Mouse (Mus musculus): ENCODE data around the gene Ccdc85c.

Ccdc85c gene

GRCm38 (mm10) chr12:108217572-108217971 lies 57.7 kb downstream of the Ccdc85c start:
- in situ Hi-C loops (cut with MboI, MseI) = no loop called here

GRCm38 (mm10) chr12:108216611-108217370 lies 58.4 kb downstream of the Ccdc85c start:
- in situ Hi-C loops (cut with MboI, MseI) = no loop called here

- in situ Hi-C loops (cut with MboI, MseI) = no loop called here
Measured at GRCm38 (mm10) chr12:108215090-108215489, 60.1 kb downstream of the Ccdc85c start.

GRCm38 (mm10) chr12:108213090-108214041 lies 61.9 kb downstream of the Ccdc85c start:
- in situ Hi-C loops (cut with MboI, MseI) = no loop called here

GRCm38 (mm10) chr12:108212476-108212875 lies 62.7 kb downstream of the Ccdc85c start:
- in situ Hi-C loops (cut with MboI, MseI) = no loop called here

GRCm38 (mm10) chr12:108212071-108212470 lies 63.2 kb downstream of the Ccdc85c start:
- in situ Hi-C loops (cut with MboI, MseI) = no loop called here

- in situ Hi-C loops (cut with MboI, MseI) = no loop called here
Measured at GRCm38 (mm10) chr12:108210623-108211022, 64.6 kb downstream of the Ccdc85c start.

GRCm38 (mm10) chr12:108208726-108209438 lies 66.3 kb downstream of the Ccdc85c start:
- in situ Hi-C loops (cut with MboI, MseI) = no loop called here

- in situ Hi-C loops (cut with MboI, MseI) = no loop called here
Measured at GRCm38 (mm10) chr12:108208216-108208615, 67.0 kb downstream of the Ccdc85c start.

- in situ Hi-C loops (cut with MboI, MseI) = no loop called here
Measured at GRCm38 (mm10) chr12:108206641-108207040, 68.6 kb downstream of the Ccdc85c start.

GRCm38 (mm10) chr12:108204978-108205377 lies 70.2 kb downstream of the Ccdc85c start:
- in situ Hi-C loops (cut with MboI, MseI) = loop anchor here (5.0 kb wide), 1 partner anchor 92 kb away; no protein-coding TSS in a partner anchor

- in situ Hi-C loops (cut with MboI, MseI) = loop anchor here (5.0 kb wide), 1 partner anchor 93 kb away; no protein-coding TSS in a partner anchor
Measured at GRCm38 (mm10) chr12:108203895-108204294, 71.3 kb downstream of the Ccdc85c start.

GRCm38 (mm10) chr12:108200094-108200493 lies 75.1 kb downstream of the Ccdc85c start:
- in situ Hi-C loops (cut with MboI, MseI) = loop anchor here (5.0 kb wide), 1 partner anchor 97 kb away; no protein-coding TSS in a partner anchor

GRCm38 (mm10) chr12:108198447-108198846 lies 76.8 kb downstream of the Ccdc85c start:
- in situ Hi-C loops (cut with MboI, MseI) = no loop called here

GRCm38 (mm10) chr12:108195761-108196160 lies 79.5 kb downstream of the Ccdc85c start:
- in situ Hi-C loops (cut with MboI, MseI) = no loop called here

- in situ Hi-C loops (cut with MboI, MseI) = no loop called here
Measured at GRCm38 (mm10) chr12:108193878-108194277, 81.3 kb downstream of the Ccdc85c start.

- in situ Hi-C loops (cut with MboI, MseI) = no loop called here
Measured at GRCm38 (mm10) chr12:108187541-108188091, 87.6 kb downstream of the Ccdc85c start.

GRCm38 (mm10) chr12:108181716-108182115 lies 93.5 kb downstream of the Ccdc85c start:
- in situ Hi-C loops (cut with MboI, MseI) = no loop called here

- in situ Hi-C loops (cut with MboI, MseI) = no loop called here
Measured at GRCm38 (mm10) chr12:108179321-108180266, 95.6 kb downstream of the Ccdc85c start, which contains the start of gene Ccnk. Ccnk (plus strand) TSS chr12:108179579.

- in situ Hi-C loops (cut with MboI, MseI) = no loop called here
Measured at GRCm38 (mm10) chr12:108179246-108179320, 96.1 kb downstream of the Ccdc85c start, which contains the start of gene Setd3. Setd3 (minus strand) TSS chr12:108179314.

All from T-helper 2 cell (primary cell).